ENCODE assay signal across 8 mouse cellular contexts in genomic region chr4:145239049-145239830, GRCm38 (mm10). TPM values are rescaled to one million over a fixed set of nuclear protein-coding genes. Genes with fewer than 3 reads are reported as not detected.
DNase-seq lines count a peak whose midpoint lies in the region; ATAC-seq lines count a peak whose summit lies in the region.

No protein-coding gene starts in this region.

- peak overlapping the region; percentile 64 for H3K27ac ChIP-seq in heart, embryonic 11.5 days (ENCODE audit: low read depth, low read length)
- peak overlapping the region; percentile 52; the same call in 1 of the 2 replicates for H3K27ac ChIP-seq in kidney, embryonic 14.5 days (ENCODE audit: low read depth, low read length)
- H3K27ac ChIP-seq in liver, embryonic 16.5 days (ENCODE audit: low read length), result 0 out of 2 replicates have a peak overlapping the region, but pooled peaks have one; percentile 10
- H3K27ac ChIP-seq in stomach, embryonic 14.5 days (ENCODE audit: low read length), result peak overlapping the region; percentile 61
- H3K27ac ChIP-seq in forebrain, embryonic 12.5 days, result no peak overlapping the region

- ATAC-seq in heart, embryonic 11.5 days (replicated peaks; ENCODE audit: insufficient number of reproducible peaks, low FRiP score, low TSS enrichment), result peak; percentile 64; the same call in 1 of the 2 replicates
- peak; percentile 86 for ATAC-seq in kidney, embryonic 14.5 days (ENCODE audit: low FRiP score, low TSS enrichment)
- ATAC-seq in liver, embryonic 16.5 days (ENCODE audit: low read depth), result peak; percentile 40; the same call in 1 of the 2 replicates
- ATAC-seq in stomach, embryonic 14.5 days (ENCODE audit: insufficient number of reproducible peaks, insufficient read depth, low FRiP score, low read depth), result peak; percentile 77; the same call in 1 of the 2 replicates
- ATAC-seq in forebrain, embryonic 12.5 days (ENCODE audit: low FRiP score), result no peak; the same call in 1 of the 2 replicates

- H3K27me3 ChIP-seq in heart, embryonic 11.5 days (ENCODE audit: control insufficient read depth, insufficient read depth, low read length), result peaks cover 4% of the 10 kb centered on the region
- no peaks in the 10 kb centered on the region for H3K27me3 ChIP-seq in kidney, embryonic 14.5 days (ENCODE audit: control insufficient read depth, insufficient read depth, low read length)
- no peaks in the 10 kb centered on the region for H3K27me3 ChIP-seq in liver, embryonic 16.5 days (ENCODE audit: control insufficient read depth, insufficient read depth, low read depth, low read length)
- H3K27me3 ChIP-seq in stomach, embryonic 14.5 days (ENCODE audit: control insufficient read depth, insufficient read depth, low read length), result no peaks in the 10 kb centered on the region
- no peaks in the 10 kb centered on the region for H3K27me3 ChIP-seq in forebrain, embryonic 12.5 days

- no peaks in the 10 kb centered on the region for H3K4me1 ChIP-seq in heart, embryonic 11.5 days (ENCODE audit: control insufficient read depth, insufficient read depth, low read length)
- no peaks in the 10 kb centered on the region for H3K4me1 ChIP-seq in kidney, embryonic 14.5 days (ENCODE audit: control insufficient read depth, insufficient read depth, low read length)
- peaks cover 4% of the 10 kb centered on the region; the same call in 1 of the 2 replicates for H3K4me1 ChIP-seq in liver, embryonic 16.5 days (ENCODE audit: control insufficient read depth, low read depth, low read length)
- peaks cover 10% of the 10 kb centered on the region; the same call in 1 of the 2 replicates for H3K4me1 ChIP-seq in stomach, embryonic 14.5 days (ENCODE audit: control insufficient read depth, insufficient read depth, low read length)
- H3K4me1 ChIP-seq in forebrain, embryonic 12.5 days, result no peaks in the 10 kb centered on the region

- no peaks in the 10 kb centered on the region for H3K9me3 ChIP-seq in heart, embryonic 11.5 days (replicated peaks; ENCODE audit: control insufficient read depth, low read length)
- no peaks in the 10 kb centered on the region for H3K9me3 ChIP-seq in kidney, embryonic 14.5 days (ENCODE audit: control insufficient read depth, low read length)
- no peaks in the 10 kb centered on the region for H3K9me3 ChIP-seq in liver, embryonic 16.5 days (replicated peaks; ENCODE audit: control insufficient read depth, low read length)
- no peaks in the 10 kb centered on the region for H3K9me3 ChIP-seq in stomach, embryonic 14.5 days (ENCODE audit: control insufficient read depth, low read depth, low read length)
- H3K9me3 ChIP-seq in forebrain, embryonic 12.5 days, result no peaks in the 10 kb centered on the region

- no peaks in the 10 kb centered on the region for H3K36me3 ChIP-seq in heart, embryonic 11.5 days (ENCODE audit: control insufficient read depth, insufficient read depth, low read length)
- H3K36me3 ChIP-seq in kidney, embryonic 14.5 days (ENCODE audit: control insufficient read depth, insufficient read depth, low read length), result no peaks in the 10 kb centered on the region
- H3K36me3 ChIP-seq in liver, embryonic 16.5 days (ENCODE audit: control insufficient read depth, insufficient read depth), result no peaks in the 10 kb centered on the region
- H3K36me3 ChIP-seq in stomach, embryonic 14.5 days (ENCODE audit: control insufficient read depth, insufficient read depth, low read length), result no peaks in the 10 kb centered on the region
- no peaks in the 10 kb centered on the region for H3K36me3 ChIP-seq in forebrain, embryonic 12.5 days (replicated peaks)

- DNase-seq in left cerebral cortex, postnatal 14 days (ENCODE audit: low spot score in 2 of 2), result peak; percentile 55 to 58
- DNase-seq in left cerebral cortex, adult 11 months (ENCODE audit: low spot score), result no peak
- DNase-seq in cerebellum, adult 9-11 months, result peak; percentile 10

- intact Hi-C loops in left cerebral cortex, postnatal 14 days (cut with DNase I), result no loop called here

- 45% methylated on average over 4 of the region's 4 CpGs for WGBS in heart, embryonic 11.5 days (ENCODE audit: insufficient replicate concordance)
- WGBS in kidney, embryonic 14.5 days, result 22% methylated on average over 4 of the region's 4 CpGs
- 35% methylated on average over 4 of the region's 4 CpGs for WGBS in liver, embryonic 16.5 days (ENCODE audit: insufficient replicate concordance)
- 25% methylated on average over 4 of the region's 4 CpGs for WGBS in stomach, embryonic 14.5 days
- 59% methylated on average over 4 of the region's 4 CpGs for WGBS in forebrain, embryonic 12.5 days

- H3K4me2 ChIP-seq in heart, embryonic 11.5 days, result no peak overlapping the region
- H3K4me2 ChIP-seq in kidney, embryonic 14.5 days (replicated peaks; ENCODE audit: low read depth, low read length), result no peak overlapping the region
- no peak overlapping the region for H3K4me2 ChIP-seq in liver, embryonic 16.5 days (ENCODE audit: low read depth, low read length)
- no peak overlapping the region for H3K4me2 ChIP-seq in stomach, embryonic 14.5 days (replicated peaks; ENCODE audit: low read depth, low read length)
- H3K4me2 ChIP-seq in forebrain, embryonic 12.5 days, result no peak overlapping the region

- H3K9ac ChIP-seq in heart, embryonic 11.5 days (ENCODE audit: low read depth, low read length), result no peak overlapping the region
- no peak overlapping the region for H3K9ac ChIP-seq in kidney, embryonic 14.5 days (ENCODE audit: low read depth, low read length)
- no peak overlapping the region for H3K9ac ChIP-seq in liver, embryonic 16.5 days (ENCODE audit: low read depth, low read length)
- no peak overlapping the region for H3K9ac ChIP-seq in stomach, embryonic 14.5 days (replicated peaks; ENCODE audit: low read depth, low read length)
- no peak overlapping the region for H3K9ac ChIP-seq in forebrain, embryonic 12.5 days

- no peak overlapping the region for H3K4me3 ChIP-seq in heart, embryonic 11.5 days (ENCODE audit: low read depth, low read length)
- no peak overlapping the region for H3K4me3 ChIP-seq in kidney, embryonic 14.5 days (ENCODE audit: low read length)
- no peak overlapping the region for H3K4me3 ChIP-seq in liver, embryonic 16.5 days (ENCODE audit: low read depth, low read length)
- no peak overlapping the region for H3K4me3 ChIP-seq in stomach, embryonic 14.5 days (ENCODE audit: low read depth, low read length)
- H3K4me3 ChIP-seq in forebrain, embryonic 12.5 days (replicated peaks), result no peak overlapping the region

RNA-seq across cellular contexts. Expression of gene Tnfrsf1b, which starts 7.4 kb away (rescaled TPM):
- total RNA-seq in left cerebral cortex, postnatal 14 days (2021), result 1 to 10 TPM; 2.8 to 3.1 TPM
- 2.3 and 3.8 TPM in 2 replicates for polyA plus RNA-seq in heart, embryonic 11.5 days (2014; fragmentation: Nextera tagmentation; extraction: Ambion mirVana)
- 0.97 and 3.0 TPM in 2 replicates for polyA plus RNA-seq in kidney, embryonic 14.5 days (2014; fragmentation: Nextera tagmentation; extraction: Ambion mirVana)
- polyA plus RNA-seq in liver, embryonic 16.5 days (2015; fragmentation: Nextera tagmentation; extraction: Ambion mirVana), result 8.8 and 10.3 TPM in 2 replicates
- 3.2 and 3.6 TPM in 2 replicates for polyA plus RNA-seq in stomach, embryonic 14.5 days (2014; fragmentation: Nextera tagmentation; extraction: Ambion mirVana)
- 1.3 and 1.6 TPM in 2 replicates for polyA plus RNA-seq in forebrain, embryonic 12.5 days (2016; fragmentation: Nextera tagmentation; extraction: Ambion mirVana)

RNA-seq across cellular contexts. Expression of gene Vps13d, which starts 44.4 kb away (rescaled TPM):
- 10 to 100 TPM; 55.5 to 56.5 TPM for total RNA-seq in left cerebral cortex, postnatal 14 days (2021)
- polyA plus RNA-seq in heart, embryonic 11.5 days (2014; fragmentation: Nextera tagmentation; extraction: Ambion mirVana), result 10.5 and 12.0 TPM in 2 replicates
- polyA plus RNA-seq in kidney, embryonic 14.5 days (2014; fragmentation: Nextera tagmentation; extraction: Ambion mirVana), result 10.1 and 12.6 TPM in 2 replicates
- polyA plus RNA-seq in liver, embryonic 16.5 days (2015; fragmentation: Nextera tagmentation; extraction: Ambion mirVana), result 2.9 and 3.7 TPM in 2 replicates
- polyA plus RNA-seq in stomach, embryonic 14.5 days (2014; fragmentation: Nextera tagmentation; extraction: Ambion mirVana), result 14.7 and 15.0 TPM in 2 replicates
- polyA plus RNA-seq in forebrain, embryonic 12.5 days (2016; fragmentation: Nextera tagmentation; extraction: Ambion mirVana), result 5.7 and 7.0 TPM in 2 replicates
